Mouse (Mus musculus): ENCODE data around the gene Gpam. TPM values are rescaled to one million over a fixed set of nuclear protein-coding genes. Genes with fewer than 3 reads are reported as not detected.

Gene Gpam
- total RNA-seq, 2 experiments from 2014 or later, result 65.0 to 66.0 TPM

GRCm38 (mm10) chr19:55143391-55144300, 16.6 kb upstream of the Gpam start:
- DNase-seq (ENCODE audit: low spot score in 2 of 2), result no peak
- intact Hi-C loops (cut with DNase I), result no loop called here

GRCm38 (mm10) chr19:55139301-55139700, 12.3 kb upstream of the Gpam start:
- intact Hi-C loops (cut with DNase I), result no loop called here
- DNase-seq (ENCODE audit: low spot score in 2 of 2), result no peak

GRCm38 (mm10) chr19:55138506-55138905, 11.5 kb upstream of the Gpam start:
- no peak for DNase-seq (ENCODE audit: low spot score in 2 of 2)
- intact Hi-C loops (cut with DNase I), result no loop called here

- no peak for DNase-seq (ENCODE audit: low spot score in 2 of 2)
- intact Hi-C loops (cut with DNase I), result no loop called here
Measured at GRCm38 (mm10) chr19:55137884-55138283, 10.8 kb upstream of the Gpam start.

GRCm38 (mm10) chr19:55136693-55137427, 9.8 kb upstream of the Gpam start:
- intact Hi-C loops (cut with DNase I), result no loop called here
- DNase-seq (ENCODE audit: low spot score in 2 of 2), result no peak

- DNase-seq (ENCODE audit: low spot score in 2 of 2), result no peak
- intact Hi-C loops (cut with DNase I), result no loop called here
Measured at GRCm38 (mm10) chr19:55135918-55136317, 8.9 kb upstream of the Gpam start.

GRCm38 (mm10) chr19:55134521-55134920, 7.5 kb upstream of the Gpam start:
- intact Hi-C loops (cut with DNase I), result no loop called here
- DNase-seq (ENCODE audit: low spot score in 2 of 2), result no peak

GRCm38 (mm10) chr19:55132476-55132875, 5.4 kb upstream of the Gpam start:
- DNase-seq (ENCODE audit: low spot score in 2 of 2), result no peak
- intact Hi-C loops (cut with DNase I), result no loop called here

- no peak for DNase-seq (ENCODE audit: low spot score in 2 of 2)
- intact Hi-C loops (cut with DNase I), result no loop called here
Measured at GRCm38 (mm10) chr19:55131747-55132146, 4.7 kb upstream of the Gpam start.

GRCm38 (mm10) chr19:55128469-55128868, 1.4 kb upstream of the Gpam start:
- DNase-seq (ENCODE audit: low spot score in 2 of 2), result no peak

GRCm38 (mm10) chr19:55125456-55125855, 1.6 kb downstream of the Gpam start:
- intact Hi-C loops (cut with DNase I), result no loop called here
- DNase-seq (ENCODE audit: low spot score in 2 of 2), result no peak

More at GRCm38 (mm10) chr19:55128469-55128868, 1.4 kb upstream of the Gpam start:
- intact Hi-C loops (cut with DNase I), result no loop called here

GRCm38 (mm10) chr19:55123001-55123536, 4.0 kb downstream of the Gpam start:
- peak; percentile 50 to 67 for DNase-seq (ENCODE audit: low spot score in 2 of 2)
- intact Hi-C loops (cut with DNase I), result loop anchor here (5.0 kb wide), 1 partner anchor 59 kb away; the partner anchor contains the start of gene Tectb

- peak in 1 of 2 experiments; percentile 39 for DNase-seq (ENCODE audit: low spot score in 2 of 2)
- intact Hi-C loops (cut with DNase I), result loop anchor here (5.0 kb wide), 1 partner anchor 60 kb away; the partner anchor contains the start of gene Tectb
Measured at GRCm38 (mm10) chr19:55122351-55122980, 4.6 kb downstream of the Gpam start.

GRCm38 (mm10) chr19:55121836-55122235, 5.2 kb downstream of the Gpam start:
- intact Hi-C loops (cut with DNase I), result loop anchor here (5.0 kb wide), 1 partner anchor 60 kb away; the partner anchor contains the start of gene Tectb

GRCm38 (mm10) chr19:55120518-55121244, 6.4 kb downstream of the Gpam start:
- DNase-seq (ENCODE audit: low spot score in 2 of 2), result no peak
- intact Hi-C loops (cut with DNase I), result loop anchor here (5.0 kb wide), 1 partner anchor 62 kb away; the partner anchor contains the start of gene Tectb

More at GRCm38 (mm10) chr19:55121836-55122235, 5.2 kb downstream of the Gpam start:
- no peak for DNase-seq (ENCODE audit: low spot score in 2 of 2)

- no peak for DNase-seq (ENCODE audit: low spot score in 2 of 2)
- intact Hi-C loops (cut with DNase I), result no loop called here
Measured at GRCm38 (mm10) chr19:55119541-55119940, 7.5 kb downstream of the Gpam start.

GRCm38 (mm10) chr19:55117991-55118390, 9.0 kb downstream of the Gpam start:
- intact Hi-C loops (cut with DNase I), result no loop called here
- DNase-seq (ENCODE audit: low spot score in 2 of 2), result no peak

GRCm38 (mm10) chr19:55117059-55117815, 9.8 kb downstream of the Gpam start:
- DNase-seq (ENCODE audit: low spot score in 2 of 2), result no peak
- intact Hi-C loops (cut with DNase I), result no loop called here

All from left cerebral cortex, postnatal 14 days (tissue).